Mouse (Mus musculus): Measurements from ENCODE around the gene Adgrg3. TPM values are rescaled to one million over a fixed set of nuclear protein-coding genes. Genes with fewer than 3 reads are reported as not detected.

The Adgrg3 gene
- total RNA-seq, 2 experiments from 2014 or later: 0.17 to 0.66 TPM

DNA sequence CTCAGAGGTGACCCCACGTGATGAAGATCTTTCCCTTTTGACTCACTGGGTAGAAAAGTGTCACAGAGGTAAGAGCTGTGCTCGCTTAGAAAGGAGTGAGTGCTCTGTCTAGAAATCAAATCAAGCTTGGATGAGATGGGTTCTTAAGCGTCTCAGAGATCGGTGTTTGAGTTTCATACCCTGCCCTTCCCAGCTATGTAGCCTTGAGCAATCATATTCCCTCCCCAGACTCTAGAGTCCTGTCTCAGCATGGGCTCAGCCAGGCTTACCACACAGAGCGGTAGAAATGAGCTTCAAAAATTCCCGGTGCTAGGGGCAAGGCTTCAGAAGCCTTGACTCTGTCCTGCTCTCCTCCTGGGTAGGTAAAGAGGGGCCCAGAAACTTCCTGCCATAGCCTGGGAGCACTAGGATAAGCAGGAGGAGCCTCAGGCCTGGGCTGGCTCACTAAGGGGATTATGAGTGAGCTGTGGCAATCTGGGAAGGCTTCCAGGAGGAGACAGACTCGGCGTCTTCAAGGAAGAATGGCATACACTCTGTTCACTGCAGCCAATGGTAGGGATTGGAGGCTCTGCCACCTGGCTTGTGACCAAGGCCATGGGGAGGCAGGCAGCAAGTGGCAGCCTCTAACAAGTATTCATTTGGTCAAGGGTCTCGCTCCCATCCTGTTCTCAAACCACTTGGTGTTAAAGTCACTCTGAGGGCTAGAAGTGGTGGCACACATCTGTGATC lies 24.3 kb upstream of the Adgrg3 start:
- no peak for DNase-seq

DNA sequence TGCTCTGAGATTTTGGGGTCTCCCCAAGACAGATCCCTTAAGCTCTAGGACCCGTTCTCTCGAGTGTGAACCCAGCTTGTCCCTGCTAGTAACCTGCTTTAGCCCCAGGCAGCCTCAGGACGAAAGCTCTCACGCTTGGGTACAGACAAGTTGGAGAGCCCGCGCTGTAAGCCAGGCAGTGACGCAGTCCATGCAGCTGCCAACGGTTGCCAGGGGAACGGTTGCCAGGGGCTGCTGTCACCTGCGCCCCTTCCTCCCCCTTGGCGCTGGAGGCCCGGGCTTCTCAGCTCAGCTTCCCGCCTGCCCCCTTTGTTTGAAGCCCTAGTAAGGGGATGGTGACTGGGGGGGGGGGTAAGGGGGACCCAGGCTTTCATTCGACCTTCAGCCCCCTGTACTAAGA lies 23.5 kb upstream of the Adgrg3 start:
- DNase-seq: peak; percentile 79 to 82

DNA sequence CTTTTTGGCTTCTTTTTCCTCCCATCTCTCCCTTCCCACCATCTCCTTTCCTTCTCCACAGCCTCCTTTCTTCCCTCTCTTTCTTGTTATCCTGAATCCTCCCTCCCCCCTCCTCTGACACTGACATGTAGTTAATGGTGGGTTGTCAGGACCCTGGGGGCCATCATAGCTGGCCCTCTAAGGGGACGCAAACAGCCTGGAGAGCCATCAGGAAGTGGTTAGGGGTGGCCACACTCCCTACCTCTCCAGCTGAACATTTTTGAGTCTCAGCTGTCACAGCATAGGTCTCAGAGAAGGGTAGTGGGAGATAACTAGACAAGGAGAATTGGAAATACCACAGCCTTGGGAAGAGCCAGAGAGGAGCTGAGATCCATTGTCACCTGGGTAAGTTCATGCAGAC lies 23.0 kb upstream of the Adgrg3 start:
- no peak for DNase-seq

DNA sequence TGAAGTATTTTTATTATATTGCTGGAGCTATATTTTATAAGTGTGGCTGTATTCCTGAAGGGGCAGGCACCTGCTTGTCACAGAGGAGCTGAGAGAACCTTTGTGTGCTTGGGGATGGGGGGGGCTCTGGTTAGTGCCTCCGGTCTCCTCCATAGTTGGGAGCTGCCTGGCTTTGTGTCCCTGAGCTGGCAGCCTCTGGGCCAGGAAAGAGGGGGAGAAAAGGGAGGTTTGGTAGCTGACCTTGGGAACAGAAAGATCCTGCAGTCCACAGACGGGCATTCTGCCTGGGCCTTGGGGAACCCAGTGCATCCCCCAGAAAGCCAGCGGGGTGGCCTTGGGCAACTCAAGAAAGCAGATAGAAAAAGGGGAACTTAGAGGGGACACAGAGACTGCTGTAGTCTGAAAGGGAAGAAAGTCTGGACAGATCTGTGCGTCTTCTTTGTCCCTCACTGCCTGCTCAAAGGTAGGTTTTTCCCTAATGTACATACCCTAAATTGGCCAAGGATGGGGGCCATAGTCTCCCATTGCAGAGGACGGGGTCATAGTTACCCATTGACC lies 22.1 kb upstream of the Adgrg3 start:
- DNase-seq: peak; percentile 35 to 45

DNA sequence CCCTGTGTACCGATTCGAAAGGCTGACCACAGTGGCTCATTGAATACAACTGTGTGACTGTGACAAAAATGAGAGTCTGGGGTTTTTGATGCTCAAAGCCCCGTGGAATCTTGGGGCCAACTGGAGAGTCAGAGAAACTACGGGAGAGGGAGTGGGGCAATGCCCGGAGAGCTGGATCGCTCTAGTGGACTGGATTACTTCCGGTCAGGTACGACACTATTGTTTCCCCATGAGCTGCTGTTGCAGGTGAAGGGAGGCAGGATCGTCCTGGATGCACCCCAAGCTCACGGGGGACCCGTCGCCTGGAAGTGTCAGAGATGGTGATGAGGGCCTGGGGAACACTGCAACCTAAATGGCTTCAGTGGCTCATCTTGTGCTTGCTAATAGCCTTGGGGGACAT lies 21.5 kb upstream of the Adgrg3 start:
- no peak for DNase-seq

DNA sequence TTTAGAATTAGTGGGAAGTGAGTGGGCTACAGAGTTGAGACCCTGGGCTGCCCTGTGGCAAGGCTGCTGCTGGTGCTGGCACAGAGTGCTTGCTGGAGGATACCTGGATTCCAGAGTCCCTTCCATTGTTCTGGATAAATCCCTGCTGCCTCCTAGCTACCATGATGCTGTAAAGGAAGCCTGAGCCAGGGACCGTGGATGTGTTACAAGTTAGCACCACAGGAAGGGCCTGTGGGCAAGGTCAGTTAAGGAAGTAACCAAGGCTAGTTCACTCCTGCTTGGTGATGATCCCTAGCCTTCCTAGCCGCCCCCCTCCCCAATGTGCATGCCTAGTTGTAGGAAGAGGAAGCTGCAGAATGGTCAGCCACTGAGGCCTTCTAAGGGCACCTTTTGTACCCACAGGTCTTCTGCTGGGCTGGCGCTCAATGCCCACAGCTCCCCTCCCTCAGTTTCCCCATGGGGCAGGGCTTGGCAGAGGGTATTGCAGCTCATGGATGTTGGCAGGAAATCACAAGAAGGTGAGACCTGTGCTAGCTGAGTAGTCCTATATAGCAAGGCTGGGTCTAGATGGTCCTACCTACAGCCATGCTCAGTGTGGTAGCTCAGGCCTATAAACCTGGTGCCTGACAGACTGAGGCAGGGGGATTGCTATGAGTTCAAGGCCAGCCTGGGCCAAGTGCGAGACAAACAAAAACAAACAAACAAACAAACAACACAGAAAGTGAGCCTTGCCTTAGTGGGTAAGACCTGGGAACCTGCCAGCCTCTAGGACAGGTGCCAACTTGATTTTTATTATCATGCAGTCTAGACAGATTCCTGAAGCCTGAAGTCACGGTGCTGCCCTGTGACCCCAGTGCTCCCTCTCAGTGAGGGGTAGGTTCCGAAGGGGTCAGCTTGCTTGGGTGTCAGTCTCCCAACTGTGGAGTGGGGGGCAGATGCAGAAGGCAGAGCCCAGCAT lies 20.3 kb upstream of the Adgrg3 start:
- no peak for DNase-seq

DNA sequence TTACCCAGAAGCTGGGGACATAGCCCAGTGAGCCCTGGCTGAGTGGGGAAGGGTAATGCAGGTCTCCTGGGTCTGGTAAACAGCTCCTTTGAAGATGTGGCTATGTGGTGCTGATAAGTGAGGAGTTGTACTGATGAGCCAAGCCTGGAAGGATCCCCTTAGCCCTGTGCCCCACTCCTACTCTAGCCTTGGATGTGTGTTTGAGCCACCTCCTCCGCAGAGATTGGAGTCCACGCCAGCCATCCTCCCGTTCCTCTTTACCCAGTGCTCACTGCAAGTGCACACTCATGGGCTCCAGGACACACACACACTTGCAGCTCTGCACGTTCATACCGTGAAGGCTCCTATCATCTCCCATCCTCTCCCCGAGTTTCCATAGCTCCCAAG lies 19.6 kb upstream of the Adgrg3 start:
- no peak for DNase-seq

DNA sequence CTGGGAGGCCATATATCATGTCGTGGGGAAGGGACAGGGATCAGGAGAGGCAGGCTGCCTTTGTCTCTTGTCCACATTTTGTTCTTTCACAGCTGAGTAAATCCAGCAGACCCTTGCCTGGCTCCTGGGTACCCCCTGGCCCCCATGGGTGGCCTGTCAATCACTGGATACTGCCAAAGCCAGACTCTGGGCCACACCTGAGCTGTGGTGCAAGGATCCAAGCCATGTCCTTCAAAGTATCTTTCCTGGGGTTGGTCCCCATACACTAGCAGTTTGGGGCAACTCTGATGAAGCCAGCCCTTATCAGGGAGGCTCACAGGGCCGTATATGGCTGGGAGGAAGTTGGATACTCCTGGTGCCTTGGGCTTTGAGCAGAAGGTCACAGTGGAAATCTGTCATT lies 19.1 kb upstream of the Adgrg3 start:
- no peak for DNase-seq

DNA sequence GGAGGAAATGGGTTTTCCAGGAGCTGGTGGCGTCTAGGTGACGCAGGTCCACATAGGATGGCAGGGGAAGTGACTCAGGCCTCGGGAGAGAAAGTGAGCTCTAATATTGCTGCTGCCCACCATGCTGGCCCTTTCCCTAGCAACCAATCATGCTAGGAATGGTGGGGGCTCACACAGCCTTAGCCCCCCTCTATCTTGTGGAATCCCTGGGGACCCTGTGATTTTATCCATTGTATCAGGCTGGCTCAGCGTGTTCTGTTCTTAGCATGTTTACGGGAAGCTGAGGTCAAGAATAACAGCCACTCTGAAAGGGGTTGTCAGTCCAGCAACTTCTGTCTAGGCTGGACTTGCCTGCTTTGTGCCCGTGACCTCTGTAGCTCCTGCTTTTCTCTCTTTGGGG lies 18.5 kb upstream of the Adgrg3 start:
- DNase-seq: no peak

DNA sequence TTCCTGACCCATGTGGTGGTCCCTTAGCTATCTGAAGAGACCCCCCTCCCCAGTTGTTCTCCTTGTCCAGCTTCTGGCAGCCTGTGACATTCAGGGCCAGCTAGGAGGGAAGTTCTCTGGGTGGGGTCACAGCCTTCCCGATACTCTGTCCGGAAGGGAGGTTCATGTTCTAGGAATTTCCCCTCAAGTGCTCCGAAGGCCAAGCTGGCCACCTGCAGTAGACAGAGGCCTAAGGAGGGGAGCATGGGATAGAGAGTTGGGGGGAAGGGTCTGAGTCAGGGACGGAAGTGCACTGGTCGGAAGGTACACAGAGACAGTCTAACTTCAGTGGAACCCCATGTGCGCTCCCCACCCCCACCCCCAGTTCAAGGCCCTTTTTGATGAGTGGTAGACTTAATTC lies 17.5 kb upstream of the Adgrg3 start:
- DNase-seq: no peak

DNA sequence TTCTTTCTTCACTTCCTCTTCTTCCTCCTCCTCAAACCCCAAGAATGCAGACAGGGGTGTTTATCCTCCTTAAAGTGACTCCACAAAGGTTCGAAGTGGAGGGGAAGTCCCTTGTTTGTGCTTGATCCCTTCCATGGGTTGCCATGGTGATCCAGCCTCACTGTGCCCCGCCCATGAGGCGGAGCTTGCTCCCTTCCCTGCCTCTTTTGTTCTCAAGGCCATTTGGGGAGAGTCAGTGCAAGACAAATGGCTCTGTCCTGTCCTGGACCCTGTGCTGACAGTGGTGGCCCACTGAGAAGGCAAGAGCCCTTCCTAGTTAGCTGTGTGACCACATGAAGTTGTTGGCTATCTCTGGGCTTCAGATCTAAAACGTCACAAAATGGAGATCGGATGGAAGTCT lies 16.8 kb upstream of the Adgrg3 start:
- DNase-seq: no peak

DNA sequence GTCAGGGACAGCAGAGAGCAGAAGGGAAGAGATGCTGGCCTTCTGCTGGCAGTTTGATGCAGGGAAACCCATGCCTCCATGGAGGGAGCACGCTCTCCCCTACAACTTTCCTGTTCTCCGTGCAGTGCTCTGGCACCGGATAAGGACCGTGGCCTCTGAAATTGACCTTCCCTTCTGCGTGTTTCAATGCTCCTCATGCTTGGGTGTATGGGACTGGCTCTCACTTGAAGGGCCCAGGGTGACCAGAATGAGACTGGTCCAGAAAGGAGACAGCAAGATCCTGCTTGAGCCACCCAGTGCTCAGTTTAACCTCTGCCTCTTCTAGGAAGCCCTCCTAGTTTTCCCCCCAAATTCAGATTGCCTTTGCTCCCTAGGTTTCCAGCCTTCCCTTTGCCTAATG lies 16.3 kb upstream of the Adgrg3 start:
- no peak for DNase-seq

DNA sequence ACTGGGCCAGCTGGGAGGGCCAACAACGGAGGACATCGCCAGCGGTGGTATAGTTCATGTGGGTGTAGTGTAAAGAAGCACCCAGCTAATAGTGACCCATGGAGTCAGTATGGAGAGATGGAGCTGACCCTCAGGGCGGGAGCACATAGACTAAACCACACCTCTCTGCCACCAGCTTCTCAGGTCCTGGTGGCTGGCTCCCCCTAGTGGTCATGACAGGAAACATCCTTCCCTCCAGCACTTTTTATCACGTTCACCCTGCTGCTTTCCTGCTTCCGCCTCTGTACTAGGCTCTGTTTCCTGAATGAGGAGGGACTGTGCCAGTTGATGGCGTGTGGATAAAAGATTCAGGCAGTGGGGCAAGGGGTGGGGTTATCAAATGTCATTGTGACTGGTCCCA lies 15.8 kb upstream of the Adgrg3 start:
- peak; percentile 75 to 79 for DNase-seq

DNA sequence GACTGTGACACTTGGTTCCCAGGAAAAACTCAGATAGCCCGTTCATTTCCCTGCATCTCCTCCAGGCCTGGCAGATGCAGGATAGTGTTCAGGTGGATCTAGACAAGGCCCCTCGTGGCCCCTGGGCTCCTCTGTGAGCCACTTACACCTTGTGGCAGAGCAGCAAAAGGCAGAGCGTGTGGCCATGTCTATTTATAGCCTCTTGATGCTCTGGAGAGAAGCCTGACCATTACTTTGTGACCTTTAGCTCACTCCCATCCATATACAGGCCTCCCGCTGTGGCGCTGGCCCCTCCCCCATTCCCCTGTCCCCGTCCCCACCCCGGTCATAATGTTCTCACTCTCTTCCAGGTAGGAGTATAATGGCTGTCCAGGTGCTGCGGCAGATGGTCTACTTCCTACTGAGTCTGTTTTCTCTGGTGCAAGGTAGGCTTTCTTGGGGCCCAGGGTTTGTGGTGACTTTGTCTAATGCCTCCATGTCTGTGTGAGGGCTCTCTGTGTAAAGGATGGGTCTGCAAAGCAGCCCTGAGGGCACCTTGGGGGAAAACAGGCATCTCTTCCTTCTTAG lies 15.3 kb upstream of the Adgrg3 start:
- no peak for DNase-seq

DNA sequence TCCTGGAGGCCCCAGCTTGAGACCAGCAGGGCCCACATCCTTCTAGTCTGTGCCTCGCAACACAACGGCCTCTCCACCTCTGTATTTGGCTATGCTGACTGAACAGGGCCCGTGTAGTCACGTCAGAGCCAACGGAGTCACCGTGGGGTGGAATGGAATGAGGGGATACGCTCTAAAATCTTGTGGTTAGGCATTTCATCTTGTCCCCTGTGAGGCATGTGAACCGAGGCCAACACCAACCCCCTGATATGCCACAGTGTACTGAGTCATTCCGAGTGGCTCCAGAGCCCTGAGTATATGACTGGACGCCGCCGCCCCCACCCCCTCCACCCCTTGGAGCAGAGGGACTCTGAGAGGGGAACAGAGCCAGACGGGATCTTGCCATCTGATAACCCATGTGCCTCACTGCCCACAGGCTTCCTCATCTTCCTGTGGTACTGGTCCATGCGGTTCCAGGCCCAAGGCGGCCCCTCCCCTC lies 5.0 kb upstream of the Adgrg3 start:
- no peak for DNase-seq

DNA sequence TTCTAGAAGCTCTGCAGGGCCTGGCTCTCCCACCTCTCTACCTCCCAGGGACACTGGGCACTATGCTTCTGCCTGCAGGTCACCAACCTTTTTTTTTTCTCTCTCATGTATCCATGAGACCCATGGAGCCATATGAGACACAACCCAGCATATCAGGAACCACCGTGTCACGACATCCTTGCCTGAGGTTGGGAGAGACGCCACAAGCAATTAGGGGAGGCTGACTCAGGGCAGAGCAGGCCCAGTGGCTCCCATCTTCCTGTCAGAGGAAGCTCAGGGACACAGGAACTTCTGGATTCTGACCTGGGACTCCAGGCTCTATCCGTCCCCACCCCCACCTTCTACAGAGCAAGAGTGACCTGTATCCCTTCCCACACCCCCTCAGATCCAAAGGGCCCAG lies 1.6 kb upstream of the Adgrg3 start:
- no peak for DNase-seq

DNA sequence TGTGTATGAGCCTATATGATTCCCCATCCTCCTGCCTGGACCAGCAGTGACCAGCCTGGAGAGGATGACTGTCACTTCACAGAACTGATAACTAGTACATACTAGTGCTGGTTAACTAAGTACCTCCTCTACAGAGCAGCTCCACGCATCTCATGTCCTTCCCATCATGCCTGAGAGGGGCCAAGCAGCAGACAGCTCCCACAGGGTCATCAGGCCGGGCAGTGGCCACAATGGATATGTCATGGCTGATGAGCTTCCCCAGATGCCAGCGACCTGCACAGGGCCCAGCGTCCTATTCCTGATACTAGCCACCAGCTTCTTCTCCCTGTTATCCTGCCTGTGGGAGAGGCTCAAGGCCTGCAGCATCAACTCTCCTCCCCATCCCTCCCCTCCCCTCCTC lies 808 bp upstream of the Adgrg3 start:
- DNase-seq: no peak

DNA sequence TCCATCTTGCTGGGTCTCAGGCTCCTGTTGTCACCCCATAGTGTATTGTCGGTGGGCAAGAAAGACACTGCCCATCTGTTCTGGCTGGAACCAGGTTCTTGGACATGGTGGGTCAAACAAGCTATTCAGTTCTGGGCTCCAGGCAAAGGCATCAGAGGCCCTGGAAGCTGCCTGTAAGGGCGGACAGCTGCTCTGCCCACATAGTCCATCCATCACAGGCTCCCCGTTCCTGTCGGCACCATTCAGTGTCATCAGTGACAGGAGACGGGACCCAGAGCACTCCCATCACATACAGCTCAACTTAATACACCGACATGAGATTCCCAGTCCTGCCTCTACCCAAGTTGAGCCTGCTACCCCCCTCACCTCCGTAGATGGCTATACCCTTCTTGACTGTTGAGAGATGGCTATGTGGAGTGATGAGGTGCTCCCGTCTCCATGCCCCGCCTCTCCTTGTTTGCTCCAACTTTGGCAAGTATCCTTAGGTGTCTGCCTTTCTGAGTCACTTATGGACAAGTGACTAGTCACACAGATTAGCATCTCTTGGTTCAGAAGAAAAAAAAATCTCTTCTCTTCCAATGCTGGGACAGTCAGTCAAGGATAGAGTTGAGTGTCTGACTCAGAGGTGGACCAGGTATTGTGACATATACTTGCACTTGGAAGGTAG lies 610 bp downstream of the Adgrg3 start:
- no peak for DNase-seq

DNA sequence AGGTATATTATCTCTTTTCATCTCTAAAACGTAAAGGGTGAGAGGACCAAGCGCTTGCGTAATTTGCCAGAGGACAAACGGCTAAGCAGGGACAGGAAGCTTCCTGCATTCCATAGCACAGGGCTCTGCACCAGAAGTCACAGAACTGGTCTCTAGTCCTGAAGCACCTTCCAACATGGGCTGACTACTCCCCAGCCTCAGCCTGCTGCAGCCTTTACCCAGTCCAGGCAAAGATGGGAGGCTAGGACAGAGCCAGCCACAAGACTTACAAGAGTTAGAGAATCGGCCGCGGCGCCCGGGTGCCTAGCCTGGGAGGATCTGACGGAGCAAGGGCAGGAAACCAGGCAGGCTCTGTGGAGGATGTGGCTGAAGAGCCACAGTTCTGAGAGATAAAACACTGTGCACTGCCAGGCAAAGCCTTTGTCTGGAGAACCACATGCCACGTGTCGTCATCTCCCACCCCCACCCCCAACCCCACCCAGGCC lies 2.8 kb downstream of the Adgrg3 start:
- no peak for DNase-seq

DNA sequence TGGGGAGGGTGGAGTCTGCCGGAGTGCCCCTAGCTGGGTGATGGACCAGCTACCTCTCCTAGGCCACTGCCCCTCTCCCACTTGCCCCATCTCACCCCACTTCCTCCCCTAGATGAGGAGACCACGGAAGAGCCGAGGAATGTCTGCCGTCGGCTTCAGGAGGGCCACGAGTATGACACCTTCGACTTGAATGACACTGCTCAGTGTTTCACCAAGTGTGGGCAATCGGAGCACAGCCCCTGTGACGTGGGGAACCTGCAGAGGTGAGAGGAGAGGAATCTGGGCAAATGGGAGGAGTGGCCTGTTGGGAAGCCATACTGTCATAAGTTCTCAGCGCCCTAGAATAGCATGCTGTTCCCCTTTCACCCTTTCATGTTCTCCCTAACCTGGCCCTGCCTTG lies 3.3 kb downstream of the Adgrg3 start:
- no peak for DNase-seq

DNA sequence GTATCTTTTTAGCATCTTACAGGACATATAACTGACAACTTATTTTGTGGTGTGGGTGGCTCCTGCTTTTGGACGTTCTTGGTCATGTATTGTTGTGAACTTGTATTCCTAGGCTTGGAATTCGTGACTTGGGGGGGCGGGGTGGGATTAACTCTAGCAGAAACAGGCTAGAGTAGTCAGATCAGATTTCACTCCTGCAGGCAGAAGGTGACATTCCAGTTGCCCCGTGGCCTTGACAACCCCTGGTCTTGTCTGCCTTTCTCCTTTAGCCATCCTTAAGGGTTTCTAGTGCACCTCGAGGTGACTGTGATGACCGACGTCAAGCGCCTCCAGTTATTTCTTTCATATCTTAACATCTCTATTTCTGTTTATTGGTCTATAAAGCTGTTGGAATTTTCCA lies 5.7 kb downstream of the Adgrg3 start:
- no peak for DNase-seq

DNA sequence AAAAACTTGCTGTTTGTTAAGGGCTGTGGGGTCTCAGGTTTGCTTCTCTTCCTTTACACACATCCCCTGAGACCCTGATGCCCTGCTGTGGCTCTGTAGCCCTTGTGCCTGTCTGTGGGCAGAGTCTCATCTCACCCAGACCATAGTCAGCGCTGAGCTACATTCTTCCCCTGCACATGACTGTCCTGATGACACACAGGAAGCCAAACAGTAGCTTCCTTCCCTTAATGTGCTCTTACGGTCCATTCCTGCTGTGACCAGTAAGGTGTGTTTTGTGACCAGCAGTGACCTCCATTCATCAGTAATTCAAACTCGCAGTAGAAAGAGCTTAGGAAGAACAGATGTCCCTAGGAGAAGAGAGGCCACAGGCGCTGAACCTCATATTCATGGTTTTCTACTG lies 6.9 kb downstream of the Adgrg3 start:
- no peak for DNase-seq

Data from layer of hippocampus, postnatal 36 days (tissue).